Mouse (Mus musculus) spleen, adult 2 months (tissue): ENCODE results near the gene Btnl10. TPM values are rescaled to one million over a fixed set of nuclear protein-coding genes. Genes with fewer than 3 reads are reported as not detected.

ENCODE experiments used
- DNase-seq, 2 experiments: peaks; one replicate each; pipeline versions ENCODE4 v3.0.0 to v3.0.0-alpha.2; 2012 to 2021; ENCODE audit warnings: low spot score in 2 of 2, low read depth in 1 of 2
- H3K27ac ChIP-seq: fragments of 200-500 bp; 2 replicates; pipeline ENCODE4 v1.5.1; 2012; ENCODE audit warnings: low read length, inconsistent platforms; ENCODE audit not compliant: insufficient read depth
- H3K27me3 ChIP-seq: fragments of 200-500 bp; 2 replicates; pipeline ENCODE4 v1.6.1; 2012; ENCODE audit warnings: mild to moderate bottlenecking, moderate library complexity, low read length, inconsistent platforms; ENCODE audit not compliant: control insufficient read depth, insufficient read depth
- H3K36me3 ChIP-seq: fragments of 200-500 bp; 2 replicates; pipeline ENCODE4 v1.6.1; 2012; ENCODE audit warnings: mild to moderate bottlenecking, low read length, inconsistent platforms; ENCODE audit not compliant: control insufficient read depth, insufficient read depth
- H3K4me1 ChIP-seq: fragments of 200-500 bp; 2 replicates; pipeline ENCODE4 v1.6.1; 2011; ENCODE audit warnings: inconsistent platforms; ENCODE audit not compliant: control insufficient read depth, insufficient read depth, insufficient read length
- H3K4me3 ChIP-seq: fragments of 200-500 bp; 2 replicates; pipeline ENCODE4 v1.5.1; 2011; ENCODE audit warnings: mild to moderate bottlenecking, inconsistent platforms; ENCODE audit not compliant: insufficient read depth, insufficient read length; ENCODE audit errors: extremely low read depth
- CTCF ChIP-seq: fragments of 200-500 bp; IDR thresholded peaks from 2 replicates; pipeline ENCODE4 v1.5.1; 2011; ENCODE audit warnings: mild to moderate bottlenecking, inconsistent platforms; ENCODE audit not compliant: insufficient read depth, insufficient read length, insufficient replicate concordance; ENCODE audit errors: extremely low read depth
- POLR2A ChIP-seq: fragments of 200-500 bp; IDR thresholded peaks from 2 replicates; pipeline ENCODE4 v1.6.1; 2011; ENCODE audit warnings: low read depth, low read length, inconsistent platforms
- WGBS: fragments of 180-500 bp; shearing (Covaris S2); methylation state at CpG from one replicate; pipeline ENCODE4 v1.1.7; 2018; 5-methylcytosine and 5-hydroxymethylcytosine counted together
- polyA plus RNA-seq: library from polyadenylated mRNA; depleted of rRNA; stranded (reverse); fragments of >200 nt; gene quantifications from 2 replicates; pipeline ENCODE4 v1.2.3, GENCODE M21; 2012

The Btnl10 gene
- polyA plus RNA-seq, 1 experiment = 14.9 TPM

GRCm38 (mm10) chr11:58965001-58965760 lies 47.5 kb downstream of the Btnl10 start:
- DNase-seq = no peak
- Histone ChIP-seq H3K27me3 (no peaks in the 10 kb centered on the region), H3K4me1 (no peaks in the 10 kb centered on the region), H3K27ac (no peak overlapping the region), H3K4me3 (no peak overlapping the region), H3K36me3 (no peaks in the 10 kb centered on the region)
- TF ChIP-seq CTCF (no peak), POLR2A (no peak)
- WGBS = 59% methylated on average over 12 of the region's 12 CpGs

- Histone ChIP-seq H3K4me3 (no peak overlapping the region), H3K36me3 (peaks cover 4% of the 10 kb centered on the region), H3K4me1 (no peaks in the 10 kb centered on the region), H3K27me3 (no peaks in the 10 kb centered on the region), H3K27ac (no peak overlapping the region)
- WGBS = 92% methylated on average over 1 of the region's 1 CpGs
- TF ChIP-seq POLR2A (no peak), CTCF (no peak)
- no peak for DNase-seq
These were observed 49.6 kb downstream of the Btnl10 start for GRCm38 (mm10) chr11:58967346-58967745.

GRCm38 (mm10) chr11:58968551-58968950 lies 50.8 kb downstream of the Btnl10 start:
- DNase-seq = no peak
- WGBS = 60% methylated on average over 7 of the region's 7 CpGs
- Histone ChIP-seq H3K27ac (no peak overlapping the region), H3K27me3 (no peaks in the 10 kb centered on the region), H3K36me3 (peaks cover 6% of the 10 kb centered on the region), H3K4me3 (no peak overlapping the region), H3K4me1 (no peaks in the 10 kb centered on the region)
- TF ChIP-seq POLR2A (no peak), CTCF (no peak)

GRCm38 (mm10) chr11:58969027-58969426 lies 51.3 kb downstream of the Btnl10 start:
- no peak for DNase-seq
- H3K4me3 ChIP-seq = no peak overlapping the region
- WGBS = 89% methylated on average over 8 of the region's 8 CpGs
- no peak overlapping the region for H3K27ac ChIP-seq
- no peaks in the 10 kb centered on the region for H3K4me1 ChIP-seq
- peaks cover 6% of the 10 kb centered on the region for H3K36me3 ChIP-seq
- TF ChIP-seq POLR2A (no peak), CTCF (no peak)
- no peaks in the 10 kb centered on the region for H3K27me3 ChIP-seq

GRCm38 (mm10) chr11:58969659-58970058 lies 52.0 kb downstream of the Btnl10 start:
- WGBS = 59% methylated on average over 6 of the region's 6 CpGs
- TF ChIP-seq POLR2A (no peak), CTCF (no peak)
- H3K36me3 ChIP-seq = peaks cover 6% of the 10 kb centered on the region
- H3K4me1 ChIP-seq = no peaks in the 10 kb centered on the region
- H3K27me3 ChIP-seq = no peaks in the 10 kb centered on the region
- no peak for DNase-seq
- H3K4me3 ChIP-seq = no peak overlapping the region
- no peak overlapping the region for H3K27ac ChIP-seq

GRCm38 (mm10) chr11:58970831-58971530 lies 53.3 kb downstream of the Btnl10 start:
- 94% methylated on average over 21 of the region's 21 CpGs for WGBS

GRCm38 (mm10) chr11:58971796-58972195 lies 54.1 kb downstream of the Btnl10 start:
- H3K27ac ChIP-seq = no peak overlapping the region
- no peaks in the 10 kb centered on the region for H3K4me1 ChIP-seq
- 73% methylated on average over 3 of the region's 3 CpGs for WGBS
- TF ChIP-seq CTCF (no peak), POLR2A (no peak)
- peaks cover 6% of the 10 kb centered on the region for H3K36me3 ChIP-seq
- DNase-seq = no peak
- H3K27me3 ChIP-seq = no peaks in the 10 kb centered on the region
- no peak overlapping the region for H3K4me3 ChIP-seq

More at GRCm38 (mm10) chr11:58970831-58971530, 53.3 kb downstream of the Btnl10 start:
- peaks cover 6% of the 10 kb centered on the region for H3K36me3 ChIP-seq
- H3K4me3 ChIP-seq = no peak overlapping the region
- DNase-seq = no peak
- no peaks in the 10 kb centered on the region for H3K4me1 ChIP-seq
- no peaks in the 10 kb centered on the region for H3K27me3 ChIP-seq
- H3K27ac ChIP-seq = no peak overlapping the region
- TF ChIP-seq POLR2A = no peak
- TF ChIP-seq CTCF = no peak
